In the genomic region with DNA sequence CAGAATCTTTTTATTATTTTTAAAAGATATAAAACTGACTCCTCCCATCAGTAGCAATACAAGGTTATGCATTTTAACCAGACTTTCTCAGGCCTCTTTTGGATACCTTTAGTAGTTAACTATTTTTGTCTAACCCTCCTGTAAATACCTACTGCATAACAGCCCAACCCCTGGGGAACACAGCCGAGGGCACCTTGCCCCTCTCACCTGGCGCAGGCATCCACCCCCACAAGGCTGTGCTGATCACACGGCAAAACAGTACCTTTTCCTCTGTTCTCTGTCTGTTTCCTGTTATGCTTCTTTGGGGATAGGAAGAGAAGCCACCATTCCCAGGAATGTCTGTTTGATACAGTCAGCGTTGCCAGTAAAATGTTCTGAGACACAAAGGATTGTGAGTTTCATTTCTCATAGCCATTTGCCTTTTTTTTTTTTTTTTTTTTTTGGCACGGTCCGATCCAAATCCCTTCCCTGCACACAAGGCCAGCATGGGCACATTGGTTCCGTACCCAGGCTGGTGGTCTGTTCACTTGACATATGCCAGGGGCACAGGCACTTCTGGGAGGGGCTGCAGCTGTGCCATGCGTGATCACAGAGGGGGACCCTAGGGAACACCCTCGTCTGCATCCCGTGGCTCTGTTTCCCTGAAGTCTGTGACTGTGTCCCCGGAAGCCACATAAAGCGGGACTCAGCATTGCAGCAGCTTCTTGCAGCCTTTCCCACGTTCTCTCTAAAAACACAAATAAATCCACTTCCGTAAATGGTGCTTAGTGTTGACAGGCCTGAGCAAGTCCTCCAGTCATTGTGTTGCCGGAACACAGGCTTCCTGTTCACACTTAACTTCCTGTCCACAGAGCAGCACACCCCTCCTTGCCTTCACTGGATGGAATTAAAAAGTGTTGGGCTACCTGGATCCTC, we compare ENCODE assay signal across 8 mouse cellular contexts. TPM values are rescaled to one million over a fixed set of nuclear protein-coding genes. Genes with fewer than 3 reads are reported as not detected.
A peak's percentile ranks its signal among the peaks of the same experiment; 100 is the strongest.
DNase-seq lines count a peak whose midpoint lies in the region; ATAC-seq lines count a peak whose summit lies in the region.

No protein-coding gene starts in this region.

- no peak overlapping the region for H3K9ac ChIP-seq in forebrain, embryonic 15.5 days (replicated peaks)
- H3K9ac ChIP-seq in forebrain, embryonic 13.5 days, result no peak overlapping the region
- H3K9ac ChIP-seq in heart, embryonic 15.5 days, result no peak overlapping the region
- H3K9ac ChIP-seq in liver, embryonic 16.5 days (ENCODE audit: low read depth, low read length), result no peak overlapping the region

- peaks cover 2% of the 10 kb centered on the region for H3K4me1 ChIP-seq in forebrain, embryonic 15.5 days
- H3K4me1 ChIP-seq in forebrain, embryonic 13.5 days, result peaks cover 19% of the 10 kb centered on the region
- peaks cover 35% of the 10 kb centered on the region for H3K4me1 ChIP-seq in heart, embryonic 15.5 days (replicated peaks)
- peaks cover 52% of the 10 kb centered on the region for H3K4me1 ChIP-seq in liver, embryonic 16.5 days (ENCODE audit: control insufficient read depth, low read depth, low read length)

- 82% methylated on average over 15 of the region's 15 CpGs for WGBS in forebrain, embryonic 15.5 days
- 85% methylated on average over 15 of the region's 15 CpGs for WGBS in forebrain, embryonic 13.5 days
- WGBS in heart, embryonic 15.5 days, result 60% methylated on average over 15 of the region's 15 CpGs
- 42% methylated on average over 15 of the region's 15 CpGs for WGBS in liver, embryonic 16.5 days (ENCODE audit: insufficient replicate concordance)

- peak; percentile 58 to 61 for DNase-seq in B cell, adult 2 months
- DNase-seq in thymus, postnatal 4 days, result peak; percentile 54
- DNase-seq in cerebellum, postnatal 25 days, result no peak
- DNase-seq in frontal cortex, postnatal 36 days (ENCODE audit: low spot score in 2 of 2), result no peak

- peaks cover 50% of the 10 kb centered on the region for H3K36me3 ChIP-seq in forebrain, embryonic 15.5 days
- H3K36me3 ChIP-seq in forebrain, embryonic 13.5 days (ENCODE audit: poor library complexity, severe bottlenecking), result peaks cover 94% of the 10 kb centered on the region
- H3K36me3 ChIP-seq in heart, embryonic 15.5 days, result peaks cover 24% of the 10 kb centered on the region
- peaks cover 30% of the 10 kb centered on the region for H3K36me3 ChIP-seq in liver, embryonic 16.5 days (ENCODE audit: control insufficient read depth, insufficient read depth)

- H3K9me3 ChIP-seq in forebrain, embryonic 15.5 days, result no peaks in the 10 kb centered on the region
- H3K9me3 ChIP-seq in forebrain, embryonic 13.5 days (replicated peaks), result no peaks in the 10 kb centered on the region
- H3K9me3 ChIP-seq in heart, embryonic 15.5 days (replicated peaks), result no peaks in the 10 kb centered on the region
- no peaks in the 10 kb centered on the region for H3K9me3 ChIP-seq in liver, embryonic 16.5 days (replicated peaks; ENCODE audit: control insufficient read depth, low read length)

- H3K27me3 ChIP-seq in forebrain, embryonic 15.5 days, result no peaks in the 10 kb centered on the region
- H3K27me3 ChIP-seq in forebrain, embryonic 13.5 days, result no peaks in the 10 kb centered on the region
- no peaks in the 10 kb centered on the region for H3K27me3 ChIP-seq in heart, embryonic 15.5 days
- no peaks in the 10 kb centered on the region for H3K27me3 ChIP-seq in liver, embryonic 16.5 days (ENCODE audit: control insufficient read depth, insufficient read depth, low read depth, low read length)

- H3K4me3 ChIP-seq in forebrain, embryonic 15.5 days, result no peak overlapping the region
- H3K4me3 ChIP-seq in forebrain, embryonic 13.5 days, result no peak overlapping the region
- H3K4me3 ChIP-seq in heart, embryonic 15.5 days, result no peak overlapping the region
- no peak overlapping the region for H3K4me3 ChIP-seq in liver, embryonic 16.5 days (ENCODE audit: low read depth, low read length)

- ATAC-seq in forebrain, embryonic 15.5 days (replicated peaks), result no peak
- no peak for ATAC-seq in forebrain, embryonic 13.5 days
- ATAC-seq in heart, embryonic 15.5 days (replicated peaks; ENCODE audit: insufficient number of reproducible peaks, insufficient read depth, low FRiP score, low read depth), result 0 out of 2 replicates have a peak, but pooled peaks have one; percentile 33
- ATAC-seq in liver, embryonic 16.5 days (ENCODE audit: low read depth), result no peak

- H3K27ac ChIP-seq in forebrain, embryonic 15.5 days (replicated peaks), result peak overlapping the region; percentile 38; the same call in 1 of the 2 replicates
- H3K27ac ChIP-seq in forebrain, embryonic 13.5 days, result no peak overlapping the region
- peak overlapping the region; percentile 89 for H3K27ac ChIP-seq in heart, embryonic 15.5 days
- H3K27ac ChIP-seq in liver, embryonic 16.5 days (ENCODE audit: low read length), result peak overlapping the region; percentile 67

- H3K4me2 ChIP-seq in forebrain, embryonic 15.5 days (replicated peaks), result no peak overlapping the region
- no peak overlapping the region for H3K4me2 ChIP-seq in forebrain, embryonic 13.5 days
- H3K4me2 ChIP-seq in heart, embryonic 15.5 days, result peak overlapping the region; percentile 47; the same call in 1 of the 2 replicates
- H3K4me2 ChIP-seq in liver, embryonic 16.5 days (ENCODE audit: low read depth, low read length), result no peak overlapping the region

RNA-seq across cellular contexts. Expression of a gene that starts 17.6 kb away (rescaled TPM):
- polyA plus RNA-seq in forebrain, embryonic 15.5 days (2015; fragmentation: Nextera tagmentation; extraction: Ambion mirVana), result 215 and 218 TPM in 2 replicates
- polyA plus RNA-seq in forebrain, embryonic 13.5 days (2015; fragmentation: Nextera tagmentation; extraction: Ambion mirVana), result 184 and 195 TPM in 2 replicates
- 39.0 and 52.9 TPM in 2 replicates for polyA plus RNA-seq in heart, embryonic 15.5 days (2015; fragmentation: Nextera tagmentation; extraction: Ambion mirVana)
- 19.4 and 22.7 TPM in 2 replicates for polyA plus RNA-seq in liver, embryonic 16.5 days (2015; fragmentation: Nextera tagmentation; extraction: Ambion mirVana)

RNA-seq across cellular contexts. Expression of a gene that starts 30.4 kb away (rescaled TPM):
- polyA plus RNA-seq in forebrain, embryonic 15.5 days (2015; fragmentation: Nextera tagmentation; extraction: Ambion mirVana), result 46.6 and 52.5 TPM in 2 replicates
- polyA plus RNA-seq in forebrain, embryonic 13.5 days (2015; fragmentation: Nextera tagmentation; extraction: Ambion mirVana), result 41.2 and 45.3 TPM in 2 replicates
- 31.0 and 43.2 TPM in 2 replicates for polyA plus RNA-seq in heart, embryonic 15.5 days (2015; fragmentation: Nextera tagmentation; extraction: Ambion mirVana)
- 15.4 and 16.1 TPM in 2 replicates for polyA plus RNA-seq in liver, embryonic 16.5 days (2015; fragmentation: Nextera tagmentation; extraction: Ambion mirVana)

RNA-seq across cellular contexts. Expression of a gene that starts 31.2 kb away (rescaled TPM):
- polyA plus RNA-seq in forebrain, embryonic 15.5 days (2015; fragmentation: Nextera tagmentation; extraction: Ambion mirVana), result 31.4 and 32.8 TPM in 2 replicates
- polyA plus RNA-seq in forebrain, embryonic 13.5 days (2015; fragmentation: Nextera tagmentation; extraction: Ambion mirVana), result 26.8 and 30.0 TPM in 2 replicates
- polyA plus RNA-seq in heart, embryonic 15.5 days (2015; fragmentation: Nextera tagmentation; extraction: Ambion mirVana), result 28.3 and 42.0 TPM in 2 replicates
- polyA plus RNA-seq in liver, embryonic 16.5 days (2015; fragmentation: Nextera tagmentation; extraction: Ambion mirVana), result 10.0 and 11.8 TPM in 2 replicates

RNA-seq across cellular contexts. Expression of a gene that starts 47.8 kb away (rescaled TPM):
- polyA plus RNA-seq in forebrain, embryonic 15.5 days (2015; fragmentation: Nextera tagmentation; extraction: Ambion mirVana), result not detected in 2 replicates
- not detected in 2 replicates for polyA plus RNA-seq in forebrain, embryonic 13.5 days (2015; fragmentation: Nextera tagmentation; extraction: Ambion mirVana)
- not detected in 2 replicates for polyA plus RNA-seq in heart, embryonic 15.5 days (2015; fragmentation: Nextera tagmentation; extraction: Ambion mirVana)
- polyA plus RNA-seq in liver, embryonic 16.5 days (2015; fragmentation: Nextera tagmentation; extraction: Ambion mirVana), result not detected in 2 replicates

RNA-seq across cellular contexts. Expression of a gene that starts 52.8 kb away (rescaled TPM):
- polyA plus RNA-seq in forebrain, embryonic 15.5 days (2015; fragmentation: Nextera tagmentation; extraction: Ambion mirVana), result 1.6 and 2.1 TPM in 2 replicates
- polyA plus RNA-seq in forebrain, embryonic 13.5 days (2015; fragmentation: Nextera tagmentation; extraction: Ambion mirVana), result 0.76 and 0.87 TPM in 2 replicates
- polyA plus RNA-seq in heart, embryonic 15.5 days (2015; fragmentation: Nextera tagmentation; extraction: Ambion mirVana), result not detected in 2 replicates
- polyA plus RNA-seq in liver, embryonic 16.5 days (2015; fragmentation: Nextera tagmentation; extraction: Ambion mirVana), result 0.02 TPM in 1 of 2 replicates, not detected in the other

Comparison
In these comparisons a context has a peak if more than half of its experiments do, and no peak if none do; other contexts are left out.
1. DNase-seq: peak in B cell, adult 2 months (2 of 2) and thymus, postnatal 4 days (single experiment); none in cerebellum, postnatal 25 days (0 of 2) and frontal cortex, postnatal 36 days (0 of 2).